Mouse (Mus musculus) myocyte (in vitro differentiated cells): ENCODE data around the gene Cyth3. TPM values are rescaled to one million over a fixed set of nuclear protein-coding genes. Genes with fewer than 3 reads are reported as not detected.

ENCODE experiments used
- H3K27me3 ChIP-seq: one replicate; pipeline ENCODE4 v1.6.1; 2011; ENCODE audit not compliant: control insufficient read depth, insufficient read depth, insufficient read length
- H3K36me3 ChIP-seq: one replicate; pipeline ENCODE4 v1.6.1; 2011; ENCODE audit not compliant: control insufficient read depth, insufficient read depth
- H3K4me2 ChIP-seq: one replicate; pipeline ENCODE4 v1.6.1; 2011; ENCODE audit warnings: low read depth, control low read depth
- H3K4me3 ChIP-seq: one replicate; pipeline ENCODE4 v1.5.1; 2011; ENCODE audit warnings: mild to moderate bottlenecking, control low read depth, moderate library complexity
- H3K79me2 ChIP-seq: one replicate; pipeline ENCODE4 v1.6.1; 2011; ENCODE audit not compliant: control insufficient read depth, insufficient read depth
- H3ac ChIP-seq: one replicate; pipeline ENCODE4 v1.6.1; 2011; ENCODE audit not compliant: control insufficient read depth, insufficient read length
- CEBPB ChIP-seq: IDR thresholded peaks from 2 replicates; pipeline ENCODE4 v1.6.1; 2011; ENCODE audit warnings: mild to moderate bottlenecking, moderate library complexity; ENCODE audit not compliant: poor library complexity, insufficient read depth, severe bottlenecking
- E2F4 ChIP-seq: IDR thresholded peaks from one replicate; pipeline ENCODE4 v1.6.1; 2011; ENCODE audit warnings: mild to moderate bottlenecking, control low read depth, moderate library complexity; ENCODE audit not compliant: insufficient read depth
- MAX ChIP-seq: IDR thresholded peaks from one replicate; pipeline ENCODE4 v1.6.1; 2011; ENCODE audit warnings: low read depth, mild to moderate bottlenecking, control low read depth
- MYOD1 ChIP-seq, 3 experiments: IDR thresholded peaks; one replicate each; pipeline ENCODE4 v1.6.1; 2011; ENCODE audit warnings: control low read depth in 2 of 3, low read depth in 2 of 3, mild to moderate bottlenecking in 2 of 3, moderate library complexity in 1 of 3; ENCODE audit not compliant: insufficient read length in 2 of 3, control insufficient read depth in 1 of 3
- MYOG ChIP-seq, 3 experiments: IDR thresholded peaks; one replicate each; pipeline ENCODE4 v1.6.1; 2011; ENCODE audit warnings: control low read depth in 2 of 3, low read depth in 2 of 3, mild to moderate bottlenecking in 2 of 3; ENCODE audit not compliant: insufficient read length in 2 of 3, control insufficient read depth in 1 of 3, insufficient read depth in 1 of 3
- POLR2A ChIP-seq: IDR thresholded peaks from one replicate; pipeline ENCODE4 v1.6.1; 2011; ENCODE audit warnings: low read depth, mild to moderate bottlenecking, control low read depth, moderate library complexity; ENCODE audit not compliant: insufficient read length
- POLR2AphosphoS2 ChIP-seq: IDR thresholded peaks from one replicate; pipeline ENCODE4 v1.6.1; 2011; ENCODE audit warnings: low read depth, control low read depth; ENCODE audit not compliant: insufficient read length
- REST ChIP-seq: IDR thresholded peaks from one replicate; pipeline ENCODE4 v1.6.1; 2011; ENCODE audit warnings: mild to moderate bottlenecking, control low read depth, moderate library complexity; ENCODE audit not compliant: insufficient read depth, insufficient read length
- SRF ChIP-seq: IDR thresholded peaks from one replicate; pipeline ENCODE4 v1.6.1; 2011; ENCODE audit warnings: low read depth; ENCODE audit not compliant: control insufficient read depth, insufficient read length
- TCF12 ChIP-seq: IDR thresholded peaks from one replicate; pipeline ENCODE4 v1.6.1; 2011; ENCODE audit warnings: mild to moderate bottlenecking, control low read depth; ENCODE audit not compliant: poor library complexity, insufficient read depth, severe bottlenecking
- TCF3 ChIP-seq: IDR thresholded peaks from one replicate; pipeline ENCODE4 v1.6.1; 2011; ENCODE audit warnings: low read depth, control low read depth; ENCODE audit not compliant: insufficient read length
- USF1 ChIP-seq: IDR thresholded peaks from one replicate; pipeline ENCODE4 v1.6.1; 2011; ENCODE audit warnings: low read depth, mild to moderate bottlenecking, control low read depth, moderate library complexity
- polyA plus RNA-seq: library from polyadenylated mRNA; unstranded; fragments of >200 nt; fragmentation: generic; extraction: Trizol; gene quantifications from one replicate; pipeline ENCODE4 v1.2.1, GENCODE M21; 2012; ENCODE audit warnings: missing spikeins

Cyth3 gene
- polyA plus RNA-seq, 1 experiment = 18.5 TPM

- TF ChIP-seq USF1 (no peak), REST (no peak), TCF12 (no peak), MAX (no peak), MYOD1 (IDR thresholded peaks at IDR 0.05; ENCODE audit: control insufficient read depth in 1 of 3, insufficient read length in 2 of 3, low read depth in 2 of 3) (no peak), POLR2AphosphoS2 (no peak), SRF (no peak), CEBPB (no peak), POLR2A (no peak), TCF3 (no peak), MYOG (IDR thresholded peaks at IDR 0.05; ENCODE audit: control insufficient read depth in 1 of 3, insufficient read depth in 1 of 3, insufficient read length in 2 of 3, low read depth in 2 of 3) (no peak), E2F4 (no peak)
- no peak overlapping the region for H3K4me2 ChIP-seq
- H3K79me2 ChIP-seq = no peaks in the 10 kb centered on the region
- H3K36me3 ChIP-seq = no peaks in the 10 kb centered on the region
- no peaks in the 10 kb centered on the region for H3K27me3 ChIP-seq
- no peak overlapping the region for H3K4me3 ChIP-seq
- no peak overlapping the region for H3ac ChIP-seq
Observed at GRCm38 (mm10) chr5:143602051-143602450, 20.2 kb upstream of the Cyth3 start.

DNA sequence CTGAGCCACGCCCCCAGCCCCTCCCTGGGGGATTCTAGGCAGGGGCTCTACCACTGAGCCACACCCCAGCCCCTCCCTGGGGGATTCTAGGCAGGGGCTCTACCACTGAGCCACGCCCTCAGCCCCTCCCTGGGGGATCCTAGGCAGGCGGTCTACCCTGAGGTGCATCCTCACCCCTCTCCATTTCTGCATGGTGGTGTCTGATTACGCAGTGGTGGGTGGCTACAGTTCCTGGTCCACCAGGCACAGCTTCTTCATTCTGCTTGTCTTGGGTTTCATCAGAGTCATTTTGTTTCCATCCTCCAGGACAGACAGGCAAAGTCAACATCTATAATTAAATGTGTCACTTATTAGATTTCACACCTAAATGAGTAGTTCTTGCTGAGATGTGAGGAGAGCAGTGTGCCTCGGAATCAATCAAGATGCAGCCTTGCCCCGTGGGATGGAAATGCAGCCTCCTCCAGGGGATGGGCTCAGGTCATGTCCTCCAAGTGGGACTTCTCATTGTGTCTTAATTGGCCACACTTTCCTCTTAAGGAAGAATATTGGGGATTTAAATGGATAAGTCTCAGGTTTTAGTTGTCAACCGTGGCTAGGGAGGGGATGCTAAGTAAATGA is 18.0 kb upstream of the Cyth3 start:
- no peak overlapping the region for H3K4me3 ChIP-seq
- H3K27me3 ChIP-seq = no peaks in the 10 kb centered on the region
- no peak overlapping the region for H3ac ChIP-seq
- no peak for TF ChIP-seq TCF3
- no peak for TF ChIP-seq SRF
- no peak for TF ChIP-seq MYOD1 (IDR thresholded peaks at IDR 0.05; ENCODE audit: control insufficient read depth in 1 of 3, insufficient read length in 2 of 3, low read depth in 2 of 3)
- no peak for TF ChIP-seq MAX
- no peak for TF ChIP-seq POLR2AphosphoS2
- TF ChIP-seq CEBPB = no peak
- no peak for TF ChIP-seq TCF12
- TF ChIP-seq POLR2A = no peak
- H3K4me2 ChIP-seq = no peak overlapping the region
- H3K79me2 ChIP-seq = no peaks in the 10 kb centered on the region
- no peaks in the 10 kb centered on the region for H3K36me3 ChIP-seq

DNA sequence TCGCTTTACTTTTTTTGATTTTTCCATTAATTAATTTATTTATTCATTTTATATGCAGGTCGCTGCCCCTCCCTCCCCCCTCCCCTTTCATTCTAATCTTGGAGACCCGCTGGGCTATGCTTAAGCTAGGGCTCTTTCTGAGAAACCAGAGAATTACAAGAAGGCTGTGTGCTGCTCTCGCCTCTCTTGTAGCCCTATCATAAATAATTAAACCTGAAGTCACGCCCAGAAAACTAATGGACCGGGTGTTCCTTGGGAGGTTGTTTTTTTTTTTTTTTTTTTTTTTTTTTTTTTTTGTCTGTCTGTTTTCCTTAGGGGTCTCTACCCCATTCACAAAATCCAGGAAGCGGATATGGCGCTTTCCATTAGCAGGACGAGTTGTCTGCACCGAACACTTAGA is 15.5 kb upstream of the Cyth3 start:
- Histone ChIP-seq H3K4me2 (no peak overlapping the region), H3ac (no peak overlapping the region), H3K36me3 (no peaks in the 10 kb centered on the region), H3K4me3 (no peak overlapping the region), H3K27me3 (no peaks in the 10 kb centered on the region), H3K79me2 (no peaks in the 10 kb centered on the region)
- TF ChIP-seq TCF12 (no peak), MYOD1 (IDR thresholded peaks at IDR 0.05; ENCODE audit: control insufficient read depth in 1 of 3, insufficient read length in 2 of 3, low read depth in 2 of 3) (no peak), TCF3 (no peak), MAX (no peak)

DNA sequence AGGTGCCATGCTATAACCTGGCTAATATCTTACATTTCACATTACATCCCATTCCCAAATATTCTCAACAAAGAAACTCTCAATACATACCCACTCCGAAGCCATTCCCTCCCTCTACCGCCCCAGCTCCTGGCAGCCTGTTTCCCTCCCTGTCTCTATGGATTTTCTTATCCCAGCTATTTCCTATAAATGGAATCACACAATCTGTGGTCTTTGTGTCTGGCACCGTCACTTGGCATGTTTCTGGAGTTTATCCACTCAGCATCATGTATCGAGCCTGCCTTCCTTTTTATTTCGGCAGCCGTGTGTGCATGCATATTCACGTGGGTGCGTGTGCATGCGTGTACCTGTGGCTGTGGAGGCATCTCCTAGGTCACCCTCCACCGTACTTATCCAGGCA is 14.1 kb upstream of the Cyth3 start:
- TF ChIP-seq E2F4 (no peak), SRF (no peak), MAX (no peak), TCF12 (no peak), TCF3 (no peak), MYOD1 (IDR thresholded peaks at IDR 0.05; ENCODE audit: control insufficient read depth in 1 of 3, insufficient read length in 2 of 3, low read depth in 2 of 3) (no peak), POLR2AphosphoS2 (no peak), MYOG (IDR thresholded peaks at IDR 0.05; ENCODE audit: control insufficient read depth in 1 of 3, insufficient read depth in 1 of 3, insufficient read length in 2 of 3, low read depth in 2 of 3) (no peak), POLR2A (no peak), CEBPB (no peak), REST (no peak), USF1 (no peak)
- H3K4me3 ChIP-seq = no peak overlapping the region
- no peaks in the 10 kb centered on the region for H3K27me3 ChIP-seq
- H3K4me2 ChIP-seq = no peak overlapping the region
- H3K79me2 ChIP-seq = no peaks in the 10 kb centered on the region
- H3ac ChIP-seq = no peak overlapping the region
- H3K36me3 ChIP-seq = no peaks in the 10 kb centered on the region

GRCm38 (mm10) chr5:143611954-143612353 is 10.3 kb upstream of the Cyth3 start:
- H3K27me3 ChIP-seq = no peaks in the 10 kb centered on the region
- H3K4me2 ChIP-seq = no peak overlapping the region
- H3K4me3 ChIP-seq = no peak overlapping the region
- H3ac ChIP-seq = no peak overlapping the region
- no peaks in the 10 kb centered on the region for H3K36me3 ChIP-seq
- H3K79me2 ChIP-seq = no peaks in the 10 kb centered on the region
- TF ChIP-seq SRF (no peak), TCF12 (no peak), CEBPB (no peak), POLR2AphosphoS2 (no peak), REST (no peak), POLR2A (no peak), USF1 (no peak)
